Mouse (Mus musculus) E14TG2a.4 (cell line): ENCODE data around the gene Flt1.

ENCODE experiments used
- CTCF ChIP-seq: conservative IDR thresholded peaks from 2 replicates; pipeline ENCODE4 v1.5.1; 2014; ENCODE audit warnings: low read length
- NANOG ChIP-seq: IDR thresholded peaks from 2 replicates; pipeline ENCODE4 v1.6.1; 2014; ENCODE audit warnings: borderline replicate concordance, low read length, mixed read lengths

- TF ChIP-seq CTCF: no peak
- TF ChIP-seq NANOG: no peak
Measured at GRCm38 (mm10) chr5:147665381-147665780, 60.4 kb downstream of the Flt1 start.
